Mouse (Mus musculus) embryonic facial prominence, embryonic 10.5 days (tissue): Measurements from ENCODE around the gene Cacna1i. TPM values are rescaled to one million over a fixed set of nuclear protein-coding genes. Genes with fewer than 3 reads are reported as not detected.
A peak's percentile ranks its signal among the peaks of the same experiment; 100 is the strongest.

Source experiments
- DNase-seq: peaks from one replicate; pipeline ENCODE4 v3.0.0-alpha.2; 2017; ENCODE audit warnings: low spot score
- H3K27ac ChIP-seq: fragments of 300-500 bp; sonication (generic); replicated peaks from 2 replicates; pipeline ENCODE4 v1.5.1; 2016; ENCODE audit warnings: mild to moderate bottlenecking
- H3K27me3 ChIP-seq: fragments of 300-500 bp; sonication (generic); replicated peaks from 2 replicates; pipeline ENCODE4 v1.6.1; 2016; ENCODE audit warnings: low read depth, mild to moderate bottlenecking; ENCODE audit not compliant: poor library complexity, severe bottlenecking
- H3K36me3 ChIP-seq: fragments of 300-500 bp; sonication (generic); replicated peaks from 2 replicates; pipeline ENCODE4 v1.6.1; 2016; ENCODE audit warnings: mild to moderate bottlenecking, moderate library complexity
- H3K4me1 ChIP-seq: fragments of 300-500 bp; sonication (generic); 2 replicates; pipeline ENCODE4 v1.6.1; 2016
- H3K4me3 ChIP-seq: fragments of 300-500 bp; sonication (generic); 2 replicates; pipeline ENCODE4 v1.5.1; 2016; ENCODE audit warnings: mild to moderate bottlenecking, moderate library complexity
- H3K9me3 ChIP-seq: fragments of 300-500 bp; sonication (generic); 2 replicates; pipeline ENCODE4 v1.6.1; 2016; ENCODE audit warnings: mild to moderate bottlenecking
- WGBS: fragments of 180-500 bp; shearing (Covaris S2); methylation state at CpG from one replicate; pipeline ENCODE4 v1.1.7; 2016; 5-methylcytosine and 5-hydroxymethylcytosine counted together
- polyA plus RNA-seq: library from polyadenylated mRNA; unstranded; fragments of >200 nt; fragmentation: Nextera tagmentation; extraction: Ambion mirVana; gene quantifications from 2 replicates; pipeline ENCODE4 v1.2.1, GENCODE M21; 2016

Gene Cacna1i
- polyA plus RNA-seq, 1 experiment from 2014 or later, result 0.02 TPM

DNA sequence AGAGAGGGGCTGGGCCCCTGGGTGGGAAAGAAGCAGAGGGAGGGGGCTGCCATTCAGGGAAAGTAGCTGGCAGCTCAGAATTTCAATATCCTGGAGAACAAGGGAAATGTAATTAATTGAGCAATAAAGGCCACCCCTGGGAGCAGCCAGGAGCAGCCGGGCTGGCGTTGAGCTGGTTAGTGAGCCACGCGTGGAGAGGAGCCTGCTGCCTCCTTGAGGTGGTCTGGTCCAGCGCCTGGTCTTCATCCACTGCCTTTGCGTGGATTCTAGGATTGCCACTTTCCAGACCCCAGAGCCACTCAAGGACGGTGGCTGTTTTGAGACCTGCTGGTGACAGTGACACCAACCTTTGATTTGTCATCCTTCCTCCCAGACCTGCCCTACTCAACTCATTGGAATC, 59.5 kb downstream of the Cacna1i start:
- Histone ChIP-seq H3K4me1 (peaks cover 9% of the 10 kb centered on the region), H3K4me3 (no peak overlapping the region), H3K27ac (no peak overlapping the region), H3K27me3 (no peaks in the 10 kb centered on the region), H3K36me3 (no peaks in the 10 kb centered on the region), H3K9me3 (no peaks in the 10 kb centered on the region)
- WGBS, result 88% methylated on average over 7 of the region's 7 CpGs
- DNase-seq, result no peak

DNA sequence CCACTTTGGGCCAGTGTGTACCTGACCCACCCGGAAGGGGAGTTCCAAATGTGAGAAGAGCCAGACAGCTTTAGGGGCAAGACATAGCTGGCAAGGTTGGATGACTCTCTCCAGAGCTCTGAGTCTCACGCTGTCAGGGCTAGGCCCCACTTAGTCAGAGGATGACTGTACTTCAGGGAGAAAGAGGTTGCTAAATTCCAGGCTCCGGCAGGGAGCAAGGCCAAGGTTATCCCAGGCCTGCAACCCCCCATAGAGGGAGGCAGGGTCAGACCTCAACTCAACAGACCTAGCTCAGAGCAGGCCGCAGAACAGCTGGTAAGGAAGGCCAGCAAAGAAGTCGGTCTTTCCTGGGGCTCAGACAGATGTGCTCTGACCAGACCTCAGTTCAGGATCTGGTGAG, 63.4 kb downstream of the Cacna1i start:
- H3K4me1 ChIP-seq, result no peaks in the 10 kb centered on the region
- no peak overlapping the region for H3K4me3 ChIP-seq
- no peaks in the 10 kb centered on the region for H3K36me3 ChIP-seq
- no peaks in the 10 kb centered on the region for H3K27me3 ChIP-seq
- WGBS, result 81% methylated on average over 5 of the region's 5 CpGs
- no peak overlapping the region for H3K27ac ChIP-seq
- DNase-seq, result no peak
- H3K9me3 ChIP-seq, result no peaks in the 10 kb centered on the region

DNA sequence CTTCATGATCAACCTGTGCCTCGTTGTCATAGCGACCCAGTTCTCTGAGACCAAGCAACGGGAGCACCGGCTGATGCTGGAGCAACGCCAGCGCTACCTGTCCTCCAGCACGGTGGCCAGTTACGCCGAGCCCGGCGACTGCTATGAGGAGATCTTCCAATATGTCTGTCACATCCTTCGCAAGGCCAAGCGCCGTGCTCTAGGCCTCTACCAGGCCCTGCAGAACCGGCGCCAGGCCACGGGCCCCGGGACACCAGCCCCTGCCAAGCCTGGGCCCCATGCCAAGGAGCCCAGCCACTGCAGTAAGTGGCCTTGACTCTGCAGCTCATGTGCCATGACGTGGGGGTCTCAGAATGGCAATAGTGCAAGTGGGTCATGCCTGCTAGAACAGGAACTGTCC, 71.8 kb downstream of the Cacna1i start:
- DNase-seq, result no peak
- Histone ChIP-seq H3K4me3 (no peak overlapping the region), H3K36me3 (no peaks in the 10 kb centered on the region), H3K27me3 (0 out of 2 replicates have a peak, but pooled peaks cover 14% of the 10 kb centered on the region), H3K4me1 (peaks cover 11% of the 10 kb centered on the region; the same call in 1 of the 2 replicates), H3K27ac (no peak overlapping the region), H3K9me3 (no peaks in the 10 kb centered on the region)
- WGBS, result 94% methylated on average over 19 of the region's 19 CpGs

DNA sequence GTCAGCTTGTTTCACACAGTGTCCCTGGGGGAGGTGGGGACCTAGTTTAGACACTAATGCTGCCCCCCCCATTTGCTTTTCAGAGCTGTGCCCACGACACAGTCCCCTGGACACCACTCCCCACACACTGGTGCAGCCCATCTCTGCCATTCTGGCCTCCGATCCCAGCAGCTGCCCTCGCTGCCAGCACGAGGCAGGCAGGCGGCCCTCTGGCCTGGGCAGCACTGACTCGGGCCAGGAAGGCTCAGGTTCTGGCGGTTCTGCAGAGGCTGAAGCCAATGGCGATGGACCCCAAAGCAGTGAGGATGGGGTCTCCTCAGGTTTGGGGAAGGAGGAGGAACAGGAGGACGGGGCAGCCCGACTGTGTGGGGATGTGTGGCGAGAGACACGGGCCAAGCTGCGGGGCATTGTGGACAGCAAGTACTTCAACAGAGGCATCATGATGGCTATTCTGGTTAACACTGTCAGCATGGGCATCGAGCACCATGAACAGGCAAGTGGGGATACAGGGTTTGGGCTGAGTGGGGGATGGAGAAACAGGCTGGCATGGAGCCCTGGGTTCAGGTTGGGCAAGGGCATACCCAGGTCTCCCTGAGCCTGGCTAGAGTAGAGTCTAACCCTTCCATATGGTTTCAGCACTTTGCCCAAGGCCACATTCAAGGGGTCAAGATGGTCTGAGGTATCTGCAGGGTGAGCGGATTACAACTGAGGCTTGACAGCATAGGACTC, 74.9 kb downstream of the Cacna1i start:
- DNase-seq, result no peak
- 0 out of 2 replicates have a peak, but pooled peaks cover 17% of the 10 kb centered on the region for H3K27me3 ChIP-seq
- WGBS, result 90% methylated on average over 15 of the region's 15 CpGs
- H3K36me3 ChIP-seq, result no peaks in the 10 kb centered on the region
- H3K9me3 ChIP-seq, result no peaks in the 10 kb centered on the region
- peaks cover 21% of the 10 kb centered on the region for H3K4me1 ChIP-seq
- H3K4me3 ChIP-seq, result no peak overlapping the region
- H3K27ac ChIP-seq, result no peak overlapping the region; the same call in 1 of the 2 replicates

DNA sequence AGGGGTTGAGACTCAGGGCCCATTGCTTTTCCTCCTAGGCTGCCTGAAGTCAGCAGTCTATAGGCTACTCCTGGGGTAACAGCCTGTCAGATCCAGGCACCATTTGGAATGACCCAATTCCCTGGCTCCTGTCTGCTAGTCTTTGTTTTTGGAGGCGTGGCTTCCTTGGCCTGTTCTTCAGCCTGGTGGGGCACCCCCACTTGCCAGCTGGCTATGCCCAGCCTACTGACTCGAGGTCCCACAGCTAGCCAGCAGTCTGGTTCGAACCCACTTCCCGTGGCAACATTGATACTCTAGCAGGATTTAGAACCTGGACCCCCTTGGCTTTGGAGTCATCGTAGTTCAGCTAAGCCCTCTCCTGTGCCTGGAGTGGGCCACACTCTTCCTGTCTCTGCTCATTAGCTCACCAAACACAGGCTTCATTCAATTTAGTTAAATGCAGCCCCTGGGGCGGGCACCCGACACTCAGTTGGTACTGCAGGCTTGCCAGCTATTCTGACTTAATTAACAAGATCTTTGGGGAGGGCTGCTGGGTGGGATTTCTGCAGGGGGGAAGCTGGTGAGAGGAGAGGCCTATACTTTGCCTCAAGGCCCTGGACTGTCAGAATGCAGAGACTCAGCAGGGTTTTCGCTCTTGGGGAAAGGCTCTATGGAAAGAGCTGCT, 75.6 kb downstream of the Cacna1i start:
- 59% methylated on average over 8 of the region's 8 CpGs for WGBS
- DNase-seq, result no peak
- Histone ChIP-seq H3K4me1 (peaks cover 28% of the 10 kb centered on the region), H3K9me3 (no peaks in the 10 kb centered on the region), H3K4me3 (no peak overlapping the region), H3K27me3 (0 out of 2 replicates have a peak, but pooled peaks cover 21% of the 10 kb centered on the region), H3K27ac (no peak overlapping the region), H3K36me3 (no peaks in the 10 kb centered on the region)

DNA sequence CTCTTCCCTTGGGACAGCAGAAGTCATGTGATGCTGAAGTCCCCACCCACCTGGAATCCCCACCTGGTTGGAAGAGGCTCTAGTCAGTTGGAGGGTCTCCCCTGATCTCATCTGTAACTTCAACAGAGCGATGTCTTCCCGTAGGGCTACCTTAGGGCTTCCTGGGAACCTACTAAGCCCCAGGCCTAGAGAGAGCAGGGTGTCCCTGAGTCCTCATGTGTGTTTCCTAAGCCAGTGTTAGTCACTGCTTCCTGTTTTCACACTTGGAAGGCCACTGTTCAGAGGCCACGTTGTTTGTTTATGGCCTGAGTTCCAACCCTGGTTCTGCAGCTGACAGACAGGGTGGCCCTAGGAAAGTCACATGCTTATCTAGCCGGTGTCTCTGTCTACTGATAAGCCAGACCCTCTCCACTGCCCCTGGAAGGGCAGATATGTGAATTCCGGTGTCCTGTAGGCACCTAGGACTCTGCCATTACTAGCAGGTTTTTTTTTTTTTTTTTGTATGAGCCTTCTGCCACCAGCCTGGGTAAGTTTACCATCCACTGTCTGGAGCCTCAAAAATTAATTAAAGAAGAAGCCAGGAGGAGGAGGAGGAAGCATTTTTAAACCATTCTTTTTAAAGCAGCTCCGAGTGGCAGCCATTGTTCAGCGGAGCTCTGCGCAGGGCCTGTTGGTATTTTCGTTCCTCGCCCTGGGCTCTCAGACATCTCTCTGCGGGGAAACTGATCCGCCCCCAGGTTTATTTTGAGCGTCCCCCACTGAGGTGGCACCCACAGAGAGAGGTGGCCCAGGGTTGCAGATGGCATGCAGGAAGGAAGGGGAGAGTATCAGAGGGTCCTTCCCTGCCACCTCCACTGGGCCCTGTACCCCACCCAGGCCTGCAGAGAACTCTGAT, 77.0 kb downstream of the Cacna1i start:
- WGBS, result 74% methylated on average over 13 of the region's 13 CpGs
- Histone ChIP-seq H3K4me1 (peaks cover 30% of the 10 kb centered on the region), H3K27ac (no peak overlapping the region), H3K36me3 (no peaks in the 10 kb centered on the region), H3K9me3 (no peaks in the 10 kb centered on the region), H3K4me3 (no peak overlapping the region), H3K27me3 (0 out of 2 replicates have a peak, but pooled peaks cover 18% of the 10 kb centered on the region)
- no peak for DNase-seq

DNA sequence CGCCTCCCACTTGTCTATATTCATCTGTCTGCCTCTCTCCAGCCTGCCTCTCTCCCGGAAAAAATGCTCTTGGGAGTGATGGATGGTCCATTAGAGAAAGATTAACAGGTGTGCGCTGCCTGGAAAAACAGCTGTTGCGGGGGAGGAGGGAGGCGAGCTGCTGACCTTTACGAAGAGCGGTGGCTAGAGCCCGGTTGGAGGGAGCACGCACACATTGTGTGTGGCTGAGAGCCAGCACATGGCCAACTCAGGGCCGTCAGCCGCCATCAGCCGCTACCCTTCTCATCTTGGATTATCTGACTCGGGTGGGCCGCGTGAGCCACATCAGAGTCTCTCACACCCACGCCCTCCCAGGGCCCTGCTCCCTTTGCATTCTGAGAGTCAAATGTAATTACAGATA, 79.9 kb downstream of the Cacna1i start:
- Histone ChIP-seq H3K36me3 (no peaks in the 10 kb centered on the region), H3K27me3 (0 out of 2 replicates have a peak, but pooled peaks cover 12% of the 10 kb centered on the region), H3K4me3 (no peak overlapping the region), H3K4me1 (peaks cover 27% of the 10 kb centered on the region), H3K27ac (no peak overlapping the region), H3K9me3 (no peaks in the 10 kb centered on the region)
- DNase-seq, result peak; percentile 53
- WGBS, result 45% methylated on average over 16 of the region's 16 CpGs

DNA sequence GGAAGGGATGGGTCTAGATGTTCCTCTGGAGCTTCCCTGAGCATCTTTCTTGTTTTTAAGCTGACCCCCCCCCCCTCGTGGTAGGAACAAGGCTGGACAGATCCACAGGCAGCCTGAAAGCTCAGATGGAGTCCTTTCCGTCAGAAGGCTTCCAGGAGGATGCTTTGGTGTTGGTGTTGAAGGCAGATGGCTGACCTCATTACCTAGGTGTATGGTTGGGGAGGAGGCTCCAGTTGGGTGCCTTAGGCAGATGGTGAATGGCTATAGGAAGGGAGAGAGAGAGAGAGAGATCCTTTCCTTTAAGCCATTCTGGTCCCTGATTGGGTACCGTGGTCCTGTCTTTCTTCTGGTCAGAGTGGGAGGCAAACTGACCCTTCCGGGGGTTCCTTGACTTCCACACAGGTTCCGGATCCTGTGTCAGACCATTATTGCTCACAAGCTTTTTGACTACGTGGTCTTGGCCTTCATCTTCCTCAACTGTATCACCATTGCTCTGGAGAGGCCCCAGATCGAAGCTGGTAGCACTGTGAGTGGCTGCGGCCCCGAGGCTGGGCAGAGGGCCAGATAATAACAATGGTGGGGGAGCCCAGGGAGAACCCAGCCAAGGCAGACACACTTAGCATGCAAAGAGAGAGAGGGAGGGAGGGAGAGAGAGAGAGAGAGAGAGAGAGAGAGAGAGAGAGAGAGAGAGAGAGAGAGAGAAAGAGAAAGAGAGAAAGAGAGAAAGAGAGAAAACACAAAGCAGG, 86.4 kb downstream of the Cacna1i start:
- no peaks in the 10 kb centered on the region for H3K9me3 ChIP-seq
- no peak overlapping the region for H3K4me3 ChIP-seq
- no peak overlapping the region for H3K27ac ChIP-seq
- no peaks in the 10 kb centered on the region for H3K27me3 ChIP-seq
- no peaks in the 10 kb centered on the region for H3K4me1 ChIP-seq
- H3K36me3 ChIP-seq, result no peaks in the 10 kb centered on the region
- DNase-seq, result no peak
- 77% methylated on average over 9 of the region's 9 CpGs for WGBS

DNA sequence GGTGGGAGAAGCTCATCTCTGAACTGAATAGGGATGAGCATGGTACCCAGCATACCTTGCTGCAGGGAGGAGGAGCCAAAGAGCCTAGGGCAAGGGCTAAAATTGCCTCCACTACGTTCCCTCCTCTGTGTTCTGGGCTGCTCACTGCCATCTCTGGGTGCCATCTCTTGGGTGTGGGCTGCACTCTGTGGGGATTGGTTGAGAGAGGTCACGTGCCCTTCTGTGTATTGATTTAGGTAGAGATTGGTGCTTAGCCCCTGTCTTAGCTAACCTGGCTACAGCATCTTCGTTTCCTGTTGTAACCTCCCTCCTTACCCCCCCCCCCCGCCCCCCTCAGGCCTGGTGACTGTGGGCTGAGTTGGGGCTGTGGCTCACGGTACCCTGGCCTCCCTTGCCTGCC, 87.8 kb downstream of the Cacna1i start:
- Histone ChIP-seq H3K9me3 (no peaks in the 10 kb centered on the region), H3K4me3 (no peak overlapping the region), H3K27ac (no peak overlapping the region), H3K27me3 (no peaks in the 10 kb centered on the region), H3K4me1 (no peaks in the 10 kb centered on the region), H3K36me3 (no peaks in the 10 kb centered on the region)
- WGBS, result 69% methylated on average over 5 of the region's 5 CpGs
- DNase-seq, result no peak

DNA sequence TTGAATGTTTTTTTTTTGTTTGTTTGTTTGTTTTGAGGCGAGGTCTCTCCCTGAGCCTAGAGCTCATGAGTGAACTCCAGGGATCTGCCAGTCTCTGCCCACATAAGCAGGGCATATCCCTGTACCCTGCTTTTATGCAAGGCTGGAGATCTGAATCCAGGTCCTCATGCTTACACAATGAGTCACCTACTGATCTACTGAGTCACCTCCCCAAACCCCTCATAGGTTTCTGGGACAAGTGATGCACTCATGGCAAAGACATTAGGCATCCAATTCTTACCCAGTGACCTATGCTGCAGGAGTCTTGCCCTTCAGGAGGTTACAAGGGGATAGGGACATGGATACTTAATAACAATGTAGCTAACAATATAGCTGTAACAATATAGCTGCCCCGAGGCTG, 100.1 kb downstream of the Cacna1i start:
- no peaks in the 10 kb centered on the region for H3K27me3 ChIP-seq
- 0 out of 2 replicates have a peak, but pooled peaks cover 4% of the 10 kb centered on the region for H3K4me1 ChIP-seq
- no peak for DNase-seq
- no peaks in the 10 kb centered on the region for H3K36me3 ChIP-seq
- H3K9me3 ChIP-seq, result no peaks in the 10 kb centered on the region
- 84% methylated on average over 2 of the region's 2 CpGs for WGBS
- no peak overlapping the region for H3K27ac ChIP-seq
- H3K4me3 ChIP-seq, result no peak overlapping the region

DNA sequence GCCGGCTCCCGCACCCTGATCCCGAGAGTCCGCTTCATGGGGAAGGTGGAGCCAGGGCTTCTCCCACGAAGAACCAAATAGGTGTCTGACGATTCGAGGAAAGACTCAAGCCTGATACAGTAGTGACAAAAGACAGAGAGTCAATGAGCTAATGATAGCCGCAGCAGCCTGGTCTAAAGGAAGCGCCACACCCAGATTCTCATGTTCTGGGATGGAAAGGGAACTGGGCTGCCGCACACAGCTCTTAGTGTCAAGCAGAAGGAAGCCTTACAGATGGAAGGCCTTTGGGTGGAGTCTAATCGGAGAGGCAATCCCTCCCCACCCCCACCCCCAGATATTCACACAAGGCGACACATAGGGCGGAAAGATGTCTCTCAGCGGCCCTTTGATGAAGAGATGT, 104.8 kb downstream of the Cacna1i start:
- no peaks in the 10 kb centered on the region for H3K36me3 ChIP-seq
- H3K27me3 ChIP-seq, result no peaks in the 10 kb centered on the region
- no peaks in the 10 kb centered on the region for H3K9me3 ChIP-seq
- H3K27ac ChIP-seq, result no peak overlapping the region
- 87% methylated on average over 14 of the region's 14 CpGs for WGBS
- no peak for DNase-seq
- H3K4me1 ChIP-seq, result no peaks in the 10 kb centered on the region
- no peak overlapping the region for H3K4me3 ChIP-seq

DNA sequence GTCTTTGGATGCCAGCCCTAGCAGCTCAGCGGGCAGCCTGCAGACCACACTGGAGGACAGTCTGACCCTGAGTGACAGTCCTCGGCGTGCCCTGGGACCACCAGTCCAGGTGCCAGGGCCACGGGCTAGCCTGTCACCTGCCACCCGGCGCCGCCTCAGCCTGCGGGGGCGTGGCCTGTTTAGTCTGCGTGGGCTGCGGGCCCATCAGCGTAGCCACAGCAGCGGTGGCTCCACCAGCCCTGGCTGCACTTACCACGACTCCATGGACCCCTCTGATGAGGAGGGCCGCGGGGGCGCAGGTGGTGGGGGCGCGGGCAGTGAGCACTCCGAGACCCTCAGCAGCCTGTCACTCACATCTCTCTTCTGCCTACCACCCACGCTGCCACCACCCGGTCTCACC, 108.0 kb downstream of the Cacna1i start:
- H3K4me3 ChIP-seq, result no peak overlapping the region
- H3K9me3 ChIP-seq, result no peaks in the 10 kb centered on the region
- H3K4me1 ChIP-seq, result no peaks in the 10 kb centered on the region
- no peaks in the 10 kb centered on the region for H3K36me3 ChIP-seq
- 73% methylated on average over 22 of the region's 22 CpGs for WGBS
- H3K27ac ChIP-seq, result peak overlapping the region; percentile 1; the same call in 1 of the 2 replicates
- DNase-seq, result no peak
- H3K27me3 ChIP-seq, result no peaks in the 10 kb centered on the region
